Mouse (Mus musculus): ENCODE measurements around the gene Il25. TPM values are rescaled to one million over a fixed set of nuclear protein-coding genes. Genes with fewer than 3 reads are reported as not detected.

Il25 gene
- polyA plus RNA-seq, 1 experiment from 2014 or later: not detected

DNA sequence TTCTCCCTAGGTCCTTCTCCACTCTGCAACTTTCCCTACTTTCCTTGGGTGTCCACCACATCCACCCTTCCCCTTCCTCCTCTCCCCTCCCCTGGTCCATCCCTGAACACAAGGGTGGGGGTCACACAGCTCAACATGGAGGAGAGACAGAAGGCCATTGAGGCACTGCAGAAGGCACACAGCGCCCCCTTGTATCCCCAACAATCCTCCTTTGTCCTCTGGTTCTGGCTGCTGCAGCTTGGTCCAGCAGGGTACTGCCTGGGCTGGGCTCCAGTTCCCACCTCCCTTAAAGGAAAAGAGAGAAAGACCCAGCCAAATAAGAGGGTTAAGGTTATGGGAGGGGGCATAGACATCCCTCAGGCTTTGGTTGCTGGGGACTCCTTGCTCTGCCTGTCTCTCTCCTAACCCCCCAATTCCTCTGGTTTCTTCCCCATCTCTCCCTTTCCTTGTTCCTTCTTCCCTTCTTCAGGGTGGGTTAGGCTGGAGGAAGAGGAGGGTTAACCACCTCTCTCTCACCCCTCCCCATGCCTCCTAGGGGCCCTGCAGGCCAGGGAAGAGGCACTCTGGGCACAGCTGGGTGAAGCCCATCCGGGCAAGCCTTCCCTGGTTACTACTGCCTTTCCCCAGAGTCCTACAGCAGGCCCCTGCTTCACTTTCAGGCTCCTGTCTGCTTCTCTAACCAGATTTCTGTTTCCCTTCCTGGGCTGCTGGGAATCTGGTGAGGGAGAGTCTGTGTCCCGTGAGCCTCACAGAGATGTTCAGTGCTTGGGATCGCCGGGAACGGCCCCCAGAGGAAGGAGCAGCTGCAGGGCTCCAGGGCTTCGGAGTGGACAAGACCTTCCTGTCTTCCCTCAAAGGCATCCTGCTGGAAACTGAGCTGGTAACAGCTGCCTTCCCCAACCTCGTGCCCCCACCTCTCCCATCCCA, 3.7 kb downstream of the Il25 start, which contains the start of gene Cmtm5:
Cmtm5 (plus strand) TSS at position 358 of the 927 bp plus-strand sequence.
- WGBS: 46% methylated on average over 8 of the region's 8 CpGs
- no peak for ATAC-seq (ENCODE audit: low FRiP score)
- H3K4me1 ChIP-seq: peaks cover 5% of the 10 kb centered on the region; the same call in 1 of the 2 replicates

GRCm38 (mm10) chr14:54936831-54937160, 4.3 kb downstream of the Il25 start:
- no peak overlapping the region for H3K4me3 ChIP-seq (replicated peaks)
- no peaks in the 10 kb centered on the region for H3K36me3 ChIP-seq (replicated peaks)
- peaks cover 5% of the 10 kb centered on the region; the same call in 1 of the 2 replicates for H3K4me1 ChIP-seq
- no peak overlapping the region for H3K4me2 ChIP-seq
- no peaks in the 10 kb centered on the region for H3K27me3 ChIP-seq
- ATAC-seq (ENCODE audit: low FRiP score): no peak
- H3K9me3 ChIP-seq: no peaks in the 10 kb centered on the region
- H3K9ac ChIP-seq: no peak overlapping the region
- 64% methylated on average over 6 of the region's 6 CpGs for WGBS
- H3K27ac ChIP-seq: no peak overlapping the region

More for the DNA sequence above, 3.7 kb downstream of the Il25 start, which contains the start of gene Cmtm5:
- Histone ChIP-seq H3K4me2 (no peak within 1 kb of the TSS), H3K27me3 (no peaks in the 10 kb centered on the region), H3K9ac (no peak within 1 kb of the TSS), H3K9me3 (no peaks in the 10 kb centered on the region), H3K4me3 (replicated peaks) (no peak within 1 kb of the TSS), H3K27ac (0 out of 2 replicates have a peak within 1 kb of the TSS, but pooled peaks have one; percentile 10), H3K36me3 (replicated peaks) (no peaks in the 10 kb centered on the region)

DNA sequence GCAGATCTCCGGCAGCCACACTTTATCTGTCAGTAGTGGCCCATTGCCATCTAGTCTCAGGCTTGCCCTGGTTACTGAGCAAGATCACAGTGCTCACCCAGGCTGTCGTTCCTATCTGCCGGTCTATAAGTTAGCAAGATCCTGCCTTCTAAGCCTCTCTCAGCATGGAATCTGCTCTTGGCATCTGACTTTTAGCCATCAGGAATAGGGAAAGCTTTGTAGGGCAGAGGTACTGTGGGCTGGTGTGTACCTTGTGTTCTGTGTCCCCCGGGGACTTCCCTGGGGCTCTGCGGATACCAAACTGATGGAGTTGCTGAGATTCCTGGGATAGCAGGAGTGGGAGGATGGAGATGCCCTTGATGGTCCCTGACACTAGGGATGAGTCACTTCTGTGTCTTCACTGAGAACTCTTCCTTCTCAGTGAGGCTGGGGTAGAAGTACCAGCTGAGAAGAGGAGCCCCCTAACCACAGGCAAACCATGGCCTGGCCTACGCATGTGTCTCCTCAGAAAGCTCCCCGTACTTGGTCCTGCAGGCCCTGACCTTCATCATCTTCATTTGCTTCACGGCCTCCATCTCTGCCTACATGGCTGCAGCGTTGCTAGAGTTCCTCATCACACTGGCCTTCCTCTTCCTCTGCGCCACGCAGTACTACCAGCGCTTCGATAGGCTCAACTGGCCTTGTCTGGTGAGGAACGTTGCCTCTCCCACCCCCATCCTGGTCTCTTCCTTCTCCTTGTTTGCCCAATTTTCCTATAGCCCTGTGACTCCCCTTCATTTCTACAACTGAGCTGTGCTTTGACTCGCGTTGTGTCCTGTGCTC, 5.1 kb downstream of the Il25 start:
- Histone ChIP-seq H3K27ac (no peak overlapping the region), H3K9ac (no peak overlapping the region), H3K4me3 (replicated peaks) (no peak overlapping the region), H3K9me3 (no peaks in the 10 kb centered on the region), H3K4me2 (no peak overlapping the region), H3K36me3 (replicated peaks) (no peaks in the 10 kb centered on the region), H3K27me3 (no peaks in the 10 kb centered on the region), H3K4me1 (peaks cover 4% of the 10 kb centered on the region; the same call in 1 of the 2 replicates)
- ATAC-seq (ENCODE audit: low FRiP score): no peak
- WGBS: 91% methylated on average over 16 of the region's 16 CpGs

- no peak overlapping the region for H3K27ac ChIP-seq
Measured at GRCm38 (mm10) chr14:54938431-54939219, 6.1 kb downstream of the Il25 start.

GRCm38 (mm10) chr14:54939434-54940175, 7.1 kb downstream of the Il25 start:
- Histone ChIP-seq H3K4me3 (replicated peaks) (no peak overlapping the region), H3K27me3 (no peaks in the 10 kb centered on the region), H3K4me2 (no peak overlapping the region), H3K36me3 (replicated peaks) (no peaks in the 10 kb centered on the region), H3K9me3 (no peaks in the 10 kb centered on the region), H3K4me1 (no peaks in the 10 kb centered on the region; the same call in 1 of the 2 replicates), H3K27ac (no peak overlapping the region), H3K9ac (no peak overlapping the region)
- no peak for ATAC-seq (ENCODE audit: low FRiP score)
- 51% methylated on average over 12 of the region's 12 CpGs for WGBS

More at GRCm38 (mm10) chr14:54938431-54939219, 6.1 kb downstream of the Il25 start:
- H3K4me2 ChIP-seq: no peak overlapping the region
- H3K9ac ChIP-seq: no peak overlapping the region
- H3K36me3 ChIP-seq (replicated peaks): no peaks in the 10 kb centered on the region
- no peak overlapping the region for H3K4me3 ChIP-seq (replicated peaks)
- WGBS: 83% methylated on average over 15 of the region's 15 CpGs
- no peaks in the 10 kb centered on the region for H3K27me3 ChIP-seq
- ATAC-seq (ENCODE audit: low FRiP score): no peak
- H3K4me1 ChIP-seq: no peaks in the 10 kb centered on the region; the same call in 1 of the 2 replicates
- no peaks in the 10 kb centered on the region for H3K9me3 ChIP-seq

GRCm38 (mm10) chr14:54940176-54940530, 7.7 kb downstream of the Il25 start:
- Histone ChIP-seq H3K4me3 (replicated peaks) (no peak overlapping the region), H3K27ac (no peak overlapping the region), H3K4me1 (no peaks in the 10 kb centered on the region; the same call in 1 of the 2 replicates), H3K4me2 (no peak overlapping the region), H3K9me3 (no peaks in the 10 kb centered on the region), H3K27me3 (no peaks in the 10 kb centered on the region), H3K36me3 (replicated peaks) (no peaks in the 10 kb centered on the region), H3K9ac (no peak overlapping the region)
- WGBS: 87% methylated on average over 3 of the region's 3 CpGs
- no peak for ATAC-seq (ENCODE audit: low FRiP score)

GRCm38 (mm10) chr14:54941024-54941978, 8.8 kb downstream of the Il25 start:
- Histone ChIP-seq H3K27me3 (no peaks in the 10 kb centered on the region), H3K36me3 (replicated peaks) (no peaks in the 10 kb centered on the region), H3K9ac (no peak overlapping the region), H3K4me3 (replicated peaks) (no peak overlapping the region), H3K9me3 (no peaks in the 10 kb centered on the region), H3K4me1 (no peaks in the 10 kb centered on the region; the same call in 1 of the 2 replicates), H3K4me2 (no peak overlapping the region), H3K27ac (no peak overlapping the region)
- 65% methylated on average over 13 of the region's 13 CpGs for WGBS
- no peak for ATAC-seq (ENCODE audit: low FRiP score)

DNA sequence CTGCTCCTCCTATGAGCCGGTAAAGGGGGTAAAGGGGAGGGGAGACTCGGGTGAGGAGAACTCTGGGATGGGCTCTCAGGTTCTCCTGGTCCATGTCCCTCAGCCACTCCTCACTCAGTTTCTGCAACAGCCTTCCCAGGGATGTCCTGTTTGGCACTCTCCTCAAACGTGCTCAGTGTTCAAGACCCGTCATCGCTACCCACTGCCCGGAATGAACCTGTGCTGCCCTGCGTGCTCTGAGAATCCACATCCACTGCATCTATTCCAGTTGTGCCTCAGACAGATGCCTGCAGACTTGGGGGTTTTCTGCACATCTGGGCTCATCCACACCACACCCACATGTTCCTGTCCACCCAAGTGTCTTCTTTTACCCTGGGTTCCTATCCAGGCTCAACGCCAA, 10.0 kb downstream of the Il25 start:
- H3K36me3 ChIP-seq (replicated peaks): no peaks in the 10 kb centered on the region

DNA sequence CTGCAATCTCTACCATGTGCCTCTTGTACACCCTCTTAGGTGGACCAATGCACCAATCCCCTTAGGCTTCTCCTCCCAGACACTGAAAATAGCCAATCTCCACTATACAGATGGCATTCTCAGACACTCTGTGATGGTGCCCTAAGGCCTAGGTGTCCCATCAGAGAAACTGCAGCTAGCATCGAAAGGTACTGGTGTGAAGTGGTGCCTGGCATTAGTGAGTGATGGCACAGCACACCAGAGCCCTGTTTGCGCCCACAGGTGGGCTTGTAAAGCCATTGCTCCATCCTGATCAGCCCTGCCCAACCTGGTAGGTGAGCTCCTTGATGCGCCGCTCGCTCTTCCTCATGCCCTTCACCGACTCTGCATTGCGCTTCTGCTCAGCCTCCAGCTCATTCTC, 11.5 kb downstream of the Il25 start:
- Histone ChIP-seq H3K27ac (no peak overlapping the region), H3K9me3 (no peaks in the 10 kb centered on the region), H3K4me3 (replicated peaks) (no peak overlapping the region), H3K36me3 (replicated peaks) (no peaks in the 10 kb centered on the region), H3K4me2 (no peak overlapping the region), H3K4me1 (no peaks in the 10 kb centered on the region), H3K27me3 (no peaks in the 10 kb centered on the region), H3K9ac (no peak overlapping the region)
- no peak for ATAC-seq (ENCODE audit: low FRiP score)
- 96% methylated on average over 7 of the region's 7 CpGs for WGBS

More for the DNA sequence above, 10.0 kb downstream of the Il25 start:
- H3K9me3 ChIP-seq: no peaks in the 10 kb centered on the region
- no peaks in the 10 kb centered on the region for H3K27me3 ChIP-seq
- H3K27ac ChIP-seq: no peak overlapping the region
- no peak overlapping the region for H3K9ac ChIP-seq
- ATAC-seq (ENCODE audit: low FRiP score): no peak
- WGBS: 93% methylated on average over 8 of the region's 8 CpGs
- no peaks in the 10 kb centered on the region for H3K4me1 ChIP-seq
- H3K4me3 ChIP-seq (replicated peaks): no peak overlapping the region
- no peak overlapping the region for H3K4me2 ChIP-seq

GRCm38 (mm10) chr14:54944939-54945338, 12.4 kb downstream of the Il25 start:
- ATAC-seq (ENCODE audit: low FRiP score): no peak
- Histone ChIP-seq H3K9me3 (no peaks in the 10 kb centered on the region), H3K4me2 (no peak overlapping the region), H3K4me1 (no peaks in the 10 kb centered on the region), H3K4me3 (replicated peaks) (no peak overlapping the region), H3K27me3 (no peaks in the 10 kb centered on the region), H3K27ac (no peak overlapping the region), H3K9ac (no peak overlapping the region), H3K36me3 (replicated peaks) (no peaks in the 10 kb centered on the region)
- WGBS: 70% methylated on average over 2 of the region's 2 CpGs
